Mouse (Mus musculus) megakaryocyte, embryonic 14.5 days (primary cell): ENCODE results near the gene Xrcc5.

Experiments used
- FLI1 ChIP-seq: IDR thresholded peaks from 2 replicates; pipeline ENCODE4 v1.6.1; 2012; ENCODE audit warnings: low read length, inconsistent platforms, mixed read lengths
- GATA1 ChIP-seq: IDR thresholded peaks from 3 replicates; pipeline ENCODE4 v1.6.1; 2012; ENCODE audit warnings: mixed read lengths, low read length, inconsistent platforms, borderline replicate concordance

- TF ChIP-seq FLI1: no peak
- no peak for TF ChIP-seq GATA1
These were observed 129.7 kb downstream of the Xrcc5 start for GRCm38 (mm10) chr1:72436967-72437366.
